Mouse (Mus musculus) lung, embryonic 16.5 days (tissue): ENCODE data around the gene Tom1l2. TPM values are rescaled to one million over a fixed set of nuclear protein-coding genes. Genes with fewer than 3 reads are reported as not detected.
A peak's percentile ranks its signal among the peaks of the same experiment; 100 is the strongest.

Experiments
- ATAC-seq: fragments of 200-750 bp; cut with Nextera tagmentation; 2 replicates; pipeline ENCODE4 v1.8.0; 2017; ENCODE audit warnings: low read depth, mild to moderate bottlenecking, moderate library complexity
- H3K27ac ChIP-seq: fragments of 300-500 bp; sonication (generic); 2 replicates; pipeline ENCODE4 v1.5.1; 2014; ENCODE audit warnings: mild to moderate bottlenecking, control low read depth, low read length
- H3K27me3 ChIP-seq: fragments of 300-500 bp; sonication (generic); 2 replicates; pipeline ENCODE4 v1.6.1; 2014; ENCODE audit warnings: low read depth, low read length, mixed read lengths; ENCODE audit not compliant: control insufficient read depth, insufficient read depth
- H3K36me3 ChIP-seq: fragments of 300-500 bp; sonication (generic); 2 replicates; pipeline ENCODE4 v1.6.1; 2014; ENCODE audit warnings: low read length; ENCODE audit not compliant: control insufficient read depth, insufficient read depth
- H3K4me1 ChIP-seq: fragments of 300-500 bp; sonication (generic); replicated peaks from 2 replicates; pipeline ENCODE4 v1.6.1; 2014; ENCODE audit warnings: low read length, mixed read lengths; ENCODE audit not compliant: control insufficient read depth, insufficient read depth
- H3K4me2 ChIP-seq: fragments of 300-500 bp; sonication (generic); 2 replicates; pipeline ENCODE4 v1.6.1; 2014; ENCODE audit warnings: low read depth, low read length, control low read depth
- H3K4me3 ChIP-seq: fragments of 300-500 bp; sonication (generic); 2 replicates; pipeline ENCODE4 v1.5.1; 2014; ENCODE audit warnings: mild to moderate bottlenecking, low read length, control low read depth
- H3K9ac ChIP-seq: fragments of 300-500 bp; sonication (generic); 2 replicates; pipeline ENCODE4 v1.6.1; 2014; ENCODE audit warnings: low read length, control low read depth
- H3K9me3 ChIP-seq: fragments of 300-500 bp; sonication (generic); 2 replicates; pipeline ENCODE4 v1.6.1; 2016; ENCODE audit warnings: low read length; ENCODE audit not compliant: control insufficient read depth
- WGBS: fragments of 180-500 bp; shearing (Covaris S2); extraction: QIAGEN DNeasy Blood & Tissue Kit; methylation state at CpG from one replicate; pipeline ENCODE4 v1.1.7; 2014; 5-methylcytosine and 5-hydroxymethylcytosine counted together
- polyA plus RNA-seq: library from polyadenylated mRNA; unstranded; fragments of >200 nt; fragmentation: Nextera tagmentation; extraction: Ambion mirVana; gene quantifications from 2 replicates; pipeline ENCODE4 v1.2.1, GENCODE M21; 2015

Tom1l2 gene
- polyA plus RNA-seq, 1 experiment from 2014 or later = 29.6 TPM

GRCm38 (mm10) chr11:60357116-60357515 lies 4.4 kb upstream of the Tom1l2 start:
- Histone ChIP-seq H3K9ac (no peak overlapping the region), H3K4me3 (no peak overlapping the region), H3K4me2 (no peak overlapping the region), H3K36me3 (no peaks in the 10 kb centered on the region), H3K27ac (no peak overlapping the region), H3K9me3 (no peaks in the 10 kb centered on the region), H3K4me1 (peaks cover 3% of the 10 kb centered on the region), H3K27me3 (no peaks in the 10 kb centered on the region)
- no peak for ATAC-seq
- WGBS = 13% methylated on average over 1 of the region's 1 CpGs

- WGBS = 79% methylated on average over 2 of the region's 2 CpGs
- Histone ChIP-seq H3K36me3 (no peaks in the 10 kb centered on the region), H3K4me2 (no peak overlapping the region), H3K27me3 (no peaks in the 10 kb centered on the region), H3K4me1 (peaks cover 13% of the 10 kb centered on the region), H3K27ac (no peak overlapping the region), H3K4me3 (no peak overlapping the region), H3K9me3 (no peaks in the 10 kb centered on the region), H3K9ac (no peak overlapping the region)
- no peak for ATAC-seq
Observed at GRCm38 (mm10) chr11:60355952-60356351, 3.2 kb upstream of the Tom1l2 start.

DNA sequence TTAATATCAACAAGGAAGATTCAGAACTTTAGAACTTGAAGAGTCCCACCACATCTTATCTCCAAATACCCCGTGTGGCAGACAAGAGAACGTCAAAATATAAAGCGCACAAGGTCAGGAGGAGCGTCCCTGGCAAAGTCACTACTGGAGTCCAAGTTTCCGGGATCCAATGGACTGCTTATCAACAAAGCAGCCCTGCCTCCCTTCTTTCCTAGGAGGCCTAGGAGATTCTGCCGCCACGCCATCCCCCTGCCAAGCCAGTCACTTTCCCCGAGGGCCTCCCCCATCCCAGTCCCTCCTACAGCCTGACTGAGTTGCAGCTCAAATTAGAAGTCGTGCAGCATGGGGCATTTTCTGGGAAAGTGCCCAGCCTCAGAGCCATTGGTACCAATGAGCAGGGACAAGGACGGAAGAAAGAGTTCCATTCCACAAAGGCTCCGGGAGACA lies 757 bp downstream of the Tom1l2 start:
- ATAC-seq = no peak
- H3K4me2 ChIP-seq = peak overlapping the region; percentile 73
- no peaks in the 10 kb centered on the region for H3K9me3 ChIP-seq
- peak overlapping the region; percentile 20 for H3K27ac ChIP-seq
- no peaks in the 10 kb centered on the region for H3K27me3 ChIP-seq
- peak overlapping the region; percentile 70 for H3K9ac ChIP-seq
- no peaks in the 10 kb centered on the region for H3K36me3 ChIP-seq
- peaks cover 20% of the 10 kb centered on the region for H3K4me1 ChIP-seq
- peak overlapping the region; percentile 62 for H3K4me3 ChIP-seq
- 11% methylated on average over 11 of the region's 11 CpGs for WGBS

GRCm38 (mm10) chr11:60351388-60351787 lies 1.3 kb downstream of the Tom1l2 start:
- Histone ChIP-seq H3K27ac (peak overlapping the region; percentile 20; the same call in 1 of the 2 replicates), H3K9ac (peak overlapping the region; percentile 70), H3K9me3 (no peaks in the 10 kb centered on the region), H3K36me3 (no peaks in the 10 kb centered on the region), H3K4me2 (peak overlapping the region; percentile 73), H3K27me3 (no peaks in the 10 kb centered on the region), H3K4me3 (peak overlapping the region; percentile 62), H3K4me1 (peaks cover 23% of the 10 kb centered on the region)
- 50% methylated on average over 2 of the region's 2 CpGs for WGBS
- no peak for ATAC-seq

- no peaks in the 10 kb centered on the region for H3K9me3 ChIP-seq
- ATAC-seq = peak; percentile 28; the same call in 1 of the 2 replicates
- no peaks in the 10 kb centered on the region for H3K36me3 ChIP-seq
- H3K9ac ChIP-seq = no peak overlapping the region
- no peak overlapping the region for H3K4me2 ChIP-seq
- no peaks in the 10 kb centered on the region for H3K27me3 ChIP-seq
- H3K4me1 ChIP-seq = peaks cover 14% of the 10 kb centered on the region
- no peak overlapping the region for H3K4me3 ChIP-seq
- no peak overlapping the region for H3K27ac ChIP-seq
- 46% methylated on average over 4 of the region's 4 CpGs for WGBS
Observed at GRCm38 (mm10) chr11:60346537-60346936, 6.2 kb downstream of the Tom1l2 start.

DNA sequence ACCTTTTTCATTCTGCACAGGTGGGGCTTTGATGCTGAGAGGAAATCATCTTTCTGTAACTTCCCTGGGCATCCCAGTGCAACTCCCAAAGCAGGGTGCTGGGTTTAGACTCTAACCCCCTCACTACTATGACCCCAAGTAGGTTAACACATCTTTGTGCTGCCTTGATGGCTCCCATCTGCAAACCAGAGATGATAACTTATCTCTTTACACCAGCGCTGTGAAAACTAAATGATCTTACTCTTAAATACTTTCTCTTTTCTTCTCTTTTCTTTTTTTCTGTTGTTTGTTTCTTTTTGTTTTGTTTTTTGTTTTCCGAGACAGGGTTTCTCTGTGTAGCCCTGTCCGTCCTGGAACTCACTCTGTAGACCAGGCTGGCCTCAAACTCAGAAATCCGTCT lies 6.8 kb downstream of the Tom1l2 start:
- no peaks in the 10 kb centered on the region for H3K36me3 ChIP-seq
- ATAC-seq = no peak
- H3K9ac ChIP-seq = no peak overlapping the region
- H3K9me3 ChIP-seq = no peaks in the 10 kb centered on the region
- peaks cover 9% of the 10 kb centered on the region for H3K4me1 ChIP-seq
- no peak overlapping the region for H3K4me2 ChIP-seq
- no peak overlapping the region for H3K4me3 ChIP-seq
- WGBS = 86% methylated on average over 4 of the region's 4 CpGs
- H3K27me3 ChIP-seq = no peaks in the 10 kb centered on the region
- no peak overlapping the region for H3K27ac ChIP-seq

GRCm38 (mm10) chr11:60339361-60339760 lies 13.3 kb downstream of the Tom1l2 start:
- Histone ChIP-seq H3K9ac (no peak overlapping the region), H3K27me3 (no peaks in the 10 kb centered on the region), H3K4me3 (no peak overlapping the region), H3K4me1 (peaks cover under 1% of the 10 kb centered on the region), H3K4me2 (no peak overlapping the region), H3K9me3 (no peaks in the 10 kb centered on the region), H3K36me3 (no peaks in the 10 kb centered on the region), H3K27ac (no peak overlapping the region)
- ATAC-seq = no peak
- WGBS = 83% methylated on average over 12 of the region's 12 CpGs

- H3K9me3 ChIP-seq = no peaks in the 10 kb centered on the region
- no peak overlapping the region for H3K4me3 ChIP-seq
- 68% methylated on average over 4 of the region's 4 CpGs for WGBS
- H3K4me1 ChIP-seq = peaks cover 11% of the 10 kb centered on the region
- H3K27me3 ChIP-seq = no peaks in the 10 kb centered on the region
- H3K36me3 ChIP-seq = no peaks in the 10 kb centered on the region
- H3K9ac ChIP-seq = no peak overlapping the region
- no peak overlapping the region for H3K27ac ChIP-seq
- peak; percentile 34; the same call in 1 of the 2 replicates for ATAC-seq
- H3K4me2 ChIP-seq = no peak overlapping the region
Observed at GRCm38 (mm10) chr11:60338291-60338690, 14.4 kb downstream of the Tom1l2 start.

GRCm38 (mm10) chr11:60335771-60336170 lies 16.9 kb downstream of the Tom1l2 start:
- Histone ChIP-seq H3K36me3 (no peaks in the 10 kb centered on the region), H3K4me2 (no peak overlapping the region), H3K27ac (no peak overlapping the region), H3K4me1 (peaks cover 14% of the 10 kb centered on the region), H3K4me3 (no peak overlapping the region), H3K9me3 (no peaks in the 10 kb centered on the region), H3K27me3 (no peaks in the 10 kb centered on the region), H3K9ac (no peak overlapping the region)
- no peak for ATAC-seq
- WGBS = 40% methylated on average over 2 of the region's 2 CpGs

DNA sequence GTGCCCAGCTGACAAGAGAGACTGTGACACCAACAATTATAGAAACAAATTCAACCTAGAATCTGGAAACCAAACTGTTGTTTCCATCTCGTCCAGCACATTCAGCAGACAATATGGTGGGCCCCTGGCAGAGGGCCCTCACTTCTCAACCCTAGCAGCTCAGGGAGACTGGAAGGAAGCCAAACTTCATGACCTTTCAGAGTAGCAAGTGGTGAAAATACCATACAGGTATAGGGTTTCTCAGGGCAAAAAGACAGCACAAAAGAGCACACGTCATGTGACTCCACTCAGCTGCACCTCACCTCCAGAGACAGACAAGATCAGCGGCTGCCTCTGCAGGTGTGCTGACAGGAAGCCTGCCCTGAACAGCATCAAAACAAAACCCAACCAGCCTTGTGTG lies 18.6 kb downstream of the Tom1l2 start:
- ATAC-seq = no peak

More for the DNA sequence above, 18.6 kb downstream of the Tom1l2 start:
- Histone ChIP-seq H3K4me3 (no peak overlapping the region), H3K9me3 (no peaks in the 10 kb centered on the region), H3K4me1 (peaks cover 14% of the 10 kb centered on the region), H3K36me3 (no peaks in the 10 kb centered on the region), H3K4me2 (no peak overlapping the region), H3K27me3 (no peaks in the 10 kb centered on the region), H3K9ac (no peak overlapping the region), H3K27ac (peak overlapping the region; percentile 21; the same call in 1 of the 2 replicates)
- 49% methylated on average over 3 of the region's 3 CpGs for WGBS
